Mouse (Mus musculus): ENCODE results near the gene Ddx54.

GRCm38 (mm10) chr5:120610906-120611305, 1.6 kb upstream of the Ddx54 start:
- no peak for TF ChIP-seq CTCF (conservative IDR thresholded peaks at IDR 0.05 in 1 of 2, IDR thresholded peaks at IDR 0.05 in 1 of 2; ENCODE audit: low read depth in 2 of 2, low read length in 2 of 2)
- no peak for TF ChIP-seq POLR2A (IDR thresholded peaks at IDR 0.05; ENCODE audit: low read depth, low read length)
- no peak for TF ChIP-seq JUND (conservative IDR thresholded peaks at IDR 0.05; ENCODE audit: low read depth, low read length)
- TF ChIP-seq USF2 (conservative IDR thresholded peaks at IDR 0.05; ENCODE audit: low read depth, low read length): no peak
- no peak for TF ChIP-seq EP300 (IDR thresholded peaks at IDR 0.05; ENCODE audit: low read length)
- no peak for TF ChIP-seq MYC (IDR thresholded peaks at IDR 0.05; ENCODE audit: low read depth, low read length)
- no peak for TF ChIP-seq USF1 (IDR thresholded peaks at IDR 0.05; ENCODE audit: low read depth, low read length)
- TF ChIP-seq NELFE (IDR thresholded peaks at IDR 0.05; ENCODE audit: low read depth, low read length): no peak
- TF ChIP-seq MAFK (IDR thresholded peaks at IDR 0.05; ENCODE audit: insufficient replicate concordance, low read length): no peak
- no peak for TF ChIP-seq HCFC1 (IDR thresholded peaks at IDR 0.05; ENCODE audit: low read depth, low read length)
- TF ChIP-seq MAZ (IDR thresholded peaks at IDR 0.05; ENCODE audit: low read depth, low read length): no peak
- no peak for TF ChIP-seq TBP (conservative IDR thresholded peaks at IDR 0.05; ENCODE audit: low read depth, low read length)
- no peak for TF ChIP-seq TCF12 (IDR thresholded peaks at IDR 0.05; ENCODE audit: low read depth, low read length)

All from CH12.LX (cell line).